Mouse (Mus musculus) CD4-positive helper T cell, adult 2 months (primary cell): ENCODE measurements around the gene Dpagt1.
A peak's percentile ranks its signal among the peaks of the same experiment; 100 is the strongest.
"Not testable (repeated sequence)": the region's sequence is repeated elsewhere in the genome, so short reads cannot be mapped to it uniquely, and the experiment has no call there.

Experiments
- DNase-seq: peaks from one replicate; pipeline ENCODE4 v3.0.0-alpha.2; 2012; ENCODE audit warnings: low read depth, missing footprints, low spot score

The Dpagt1 gene

GRCm38 (mm10) chr9:44325768-44326370 lies at the start of gene Dpagt1:
Gene Dpagt1, plus strand, starts transcription at chr9:44326019.
- DNase-seq = no peak

- DNase-seq = no peak
These were observed 42.6 kb upstream of the Dpagt1 start for GRCm38 (mm10) chr9:44283183-44283582.

GRCm38 (mm10) chr9:44286256-44286850 lies 39.5 kb upstream of the Dpagt1 start:
- no peak for DNase-seq

- no peak for DNase-seq
These were observed 38.8 kb upstream of the Dpagt1 start for GRCm38 (mm10) chr9:44287003-44287400.

- no peak for DNase-seq
These were observed 38.3 kb upstream of the Dpagt1 start for GRCm38 (mm10) chr9:44287401-44288075.

GRCm38 (mm10) chr9:44288076-44288958 lies 37.5 kb upstream of the Dpagt1 start, which contains the start of gene Abcg4:
Gene Abcg4, minus strand, starts transcription at chr9:44288615.
- no peak for DNase-seq

- DNase-seq = no peak
These were observed 36.9 kb upstream of the Dpagt1 start for GRCm38 (mm10) chr9:44288959-44289291.

- peak; percentile 64 for DNase-seq
These were observed 33.3 kb upstream of the Dpagt1 start for GRCm38 (mm10) chr9:44292490-44292889.

GRCm38 (mm10) chr9:44300001-44300400 lies 25.8 kb upstream of the Dpagt1 start:
- not testable (repeated sequence) for DNase-seq

GRCm38 (mm10) chr9:44305466-44306079 lies 20.2 kb upstream of the Dpagt1 start, which contains the start of gene Hinfp:
Gene Hinfp, minus strand, starts transcription at chr9:44305671.
- DNase-seq = peak; percentile 99

- no peak for DNase-seq
These were observed 19.3 kb upstream of the Dpagt1 start for GRCm38 (mm10) chr9:44306532-44306931.

- DNase-seq = no peak
These were observed 18.6 kb upstream of the Dpagt1 start for GRCm38 (mm10) chr9:44307248-44307647.

GRCm38 (mm10) chr9:44309756-44310155 lies 16.1 kb upstream of the Dpagt1 start:
- DNase-seq = no peak

GRCm38 (mm10) chr9:44310750-44311135 lies 15.1 kb upstream of the Dpagt1 start:
- no peak for DNase-seq

- DNase-seq = no peak
These were observed 14.4 kb upstream of the Dpagt1 start for GRCm38 (mm10) chr9:44311136-44312134.

- no peak for DNase-seq
These were observed 12.2 kb upstream of the Dpagt1 start for GRCm38 (mm10) chr9:44313476-44314256.

- no peak for DNase-seq
These were observed 11.6 kb upstream of the Dpagt1 start for GRCm38 (mm10) chr9:44314257-44314547.

- DNase-seq = no peak
These were observed 10.9 kb upstream of the Dpagt1 start for GRCm38 (mm10) chr9:44314910-44315309.

GRCm38 (mm10) chr9:44317452-44317851 lies 8.4 kb upstream of the Dpagt1 start:
- no peak for DNase-seq
